Mouse (Mus musculus) megakaryocyte, embryonic 14.5 days (primary cell): ENCODE measurements at regions not wholly inside any gene's neighbourhood (a gene's known extent, or its start where the extent isn't known, plus 50 kb on each side); places are given as distances from the start of the nearest gene placed in this dataset.

Source experiments
- FLI1 ChIP-seq: IDR thresholded peaks from 2 replicates; pipeline ENCODE4 v1.6.1; 2012; ENCODE audit warnings: low read length, inconsistent platforms, mixed read lengths
- GATA1 ChIP-seq: IDR thresholded peaks from 3 replicates; pipeline ENCODE4 v1.6.1; 2012; ENCODE audit warnings: mixed read lengths, low read length, inconsistent platforms, borderline replicate concordance

DNA sequence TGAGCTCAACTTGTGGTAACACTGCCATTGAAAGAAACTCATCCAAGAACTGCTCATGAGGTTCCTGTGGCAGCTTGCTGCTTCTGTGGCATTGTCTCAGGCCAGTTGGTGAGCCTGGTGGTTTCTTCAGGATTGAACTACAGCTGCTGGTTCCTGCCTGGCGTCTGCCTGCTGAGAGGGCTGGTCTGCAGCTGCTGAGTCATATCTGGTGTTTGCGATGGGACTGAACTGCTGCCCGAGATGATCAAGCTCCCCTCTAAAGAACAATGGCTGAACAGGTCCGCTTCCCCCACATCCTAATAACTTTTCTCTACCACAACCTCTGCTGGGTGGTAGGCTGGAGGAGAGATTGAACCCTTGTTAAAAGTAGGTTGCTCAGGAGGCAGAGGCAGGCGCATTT is 57.4 kb upstream of the Ipo5 start:
- TF ChIP-seq GATA1, result no peak
- no peak for TF ChIP-seq FLI1
